Mouse (Mus musculus) midbrain, embryonic 11.5 days (tissue): Measurements from ENCODE around the gene Il27. TPM values are rescaled to one million over a fixed set of nuclear protein-coding genes. Genes with fewer than 3 reads are reported as not detected.

Experiments
- ATAC-seq: fragments of 200-750 bp; cut with Nextera tagmentation; 2 replicates; pipeline ENCODE4 v1.8.0; 2017; ENCODE audit warnings: moderate TSS enrichment, moderate library complexity; ENCODE audit not compliant: low FRiP score
- DNase-seq: peaks from one replicate; pipeline ENCODE4 v3.0.0; 2015; ENCODE audit warnings: low spot score; ENCODE audit errors: missing footprints
- H3K27ac ChIP-seq: fragments of 300-500 bp; sonication (generic); 2 replicates; pipeline ENCODE4 v1.5.1; 2014; ENCODE audit warnings: low read depth, low read length
- H3K27me3 ChIP-seq: fragments of 300-500 bp; sonication (generic); 2 replicates; pipeline ENCODE4 v1.6.1; 2014; ENCODE audit warnings: mild to moderate bottlenecking, low read length, moderate library complexity, mixed read lengths; ENCODE audit not compliant: control insufficient read depth, insufficient read depth
- H3K36me3 ChIP-seq: fragments of 300-500 bp; sonication (generic); 2 replicates; pipeline ENCODE4 v1.6.1; 2014; ENCODE audit warnings: mild to moderate bottlenecking, low read length, moderate library complexity, mixed read lengths; ENCODE audit not compliant: control insufficient read depth, insufficient read depth
- H3K4me1 ChIP-seq: fragments of 300-500 bp; sonication (generic); 2 replicates; pipeline ENCODE4 v1.6.1; 2014; ENCODE audit warnings: low read length; ENCODE audit not compliant: control insufficient read depth, insufficient read depth
- H3K4me2 ChIP-seq: fragments of 300-500 bp; sonication (generic); 2 replicates; pipeline ENCODE4 v1.6.1; 2014; ENCODE audit warnings: mild to moderate bottlenecking, moderate library complexity
- H3K4me3 ChIP-seq: fragments of 300-500 bp; sonication (generic); 2 replicates; pipeline ENCODE4 v1.5.1; 2014; ENCODE audit warnings: low read depth, low read length
- H3K9ac ChIP-seq: fragments of 300-500 bp; sonication (generic); 2 replicates; pipeline ENCODE4 v1.6.1; 2014; ENCODE audit warnings: low read length
- H3K9me3 ChIP-seq: fragments of 300-500 bp; sonication (generic); 2 replicates; pipeline ENCODE4 v1.6.1; 2016; ENCODE audit warnings: low read length; ENCODE audit not compliant: control insufficient read depth
- WGBS: fragments of 180-500 bp; shearing (Covaris S2); extraction: QIAGEN DNeasy Blood & Tissue Kit; methylation state at CpG from one replicate; pipeline ENCODE4 v1.1.7; 2014; 5-methylcytosine and 5-hydroxymethylcytosine counted together
- polyA plus RNA-seq: library from polyadenylated mRNA; unstranded; fragments of >200 nt; fragmentation: Nextera tagmentation; extraction: Ambion mirVana; gene quantifications from 2 replicates; pipeline ENCODE4 v1.2.1, GENCODE M21; 2014

The Il27 gene
- polyA plus RNA-seq, 1 experiment from 2014 or later = not detected

- H3K4me2 ChIP-seq = peak overlapping the region; percentile 30
- no peaks in the 10 kb centered on the region for H3K9me3 ChIP-seq
- no peak overlapping the region for H3K4me3 ChIP-seq
- no peaks in the 10 kb centered on the region for H3K36me3 ChIP-seq
- DNase-seq (peak; percentile 94), ATAC-seq (peak; percentile 61; the same call in 1 of the 2 replicates)
- H3K9ac ChIP-seq = peak overlapping the region; percentile 38
- H3K4me1 ChIP-seq = peaks cover 3% of the 10 kb centered on the region; the same call in 1 of the 2 replicates
- 4% methylated on average over 16 of the region's 16 CpGs for WGBS
- peaks cover 3% of the 10 kb centered on the region; the same call in 1 of the 2 replicates for H3K27me3 ChIP-seq
- H3K27ac ChIP-seq = no peak overlapping the region
Observed at GRCm38 (mm10) chr7:126587779-126588178, 7.0 kb downstream of the Il27 start.

GRCm38 (mm10) chr7:126586839-126587238, 7.9 kb downstream of the Il27 start:
- no peak for ATAC-seq
- peaks cover 3% of the 10 kb centered on the region; the same call in 1 of the 2 replicates for H3K27me3 ChIP-seq
- WGBS = 78% methylated on average over 8 of the region's 8 CpGs
- H3K4me2 ChIP-seq = no peak overlapping the region
- H3K4me1 ChIP-seq = peaks cover 6% of the 10 kb centered on the region
- H3K4me3 ChIP-seq = no peak overlapping the region
- H3K27ac ChIP-seq = no peak overlapping the region
- DNase-seq = no peak
- H3K9me3 ChIP-seq = no peaks in the 10 kb centered on the region
- H3K9ac ChIP-seq = no peak overlapping the region
- H3K36me3 ChIP-seq = no peaks in the 10 kb centered on the region

- peaks cover 6% of the 10 kb centered on the region for H3K4me1 ChIP-seq
- 78% methylated on average over 6 of the region's 6 CpGs for WGBS
- DNase-seq = no peak
- no peak within 1 kb of the TSS for H3K27ac ChIP-seq
- no peaks in the 10 kb centered on the region for H3K36me3 ChIP-seq
- H3K27me3 ChIP-seq = peaks cover 3% of the 10 kb centered on the region; the same call in 1 of the 2 replicates
- no peak for ATAC-seq
- no peak within 1 kb of the TSS for H3K9ac ChIP-seq
- H3K4me2 ChIP-seq = no peak within 1 kb of the TSS
- no peak within 1 kb of the TSS for H3K4me3 ChIP-seq
- H3K9me3 ChIP-seq = no peaks in the 10 kb centered on the region
Observed at GRCm38 (mm10) chr7:126585717-126586116, 9.0 kb downstream of the Il27 start, which contains the start of gene Cln3. Gene Cln3, minus strand, starts transcription at chr7:126585817.

- Histone ChIP-seq H3K27ac (no peak within 1 kb of the TSS), H3K27me3 (peaks cover 3% of the 10 kb centered on the region; the same call in 1 of the 2 replicates), H3K9me3 (no peaks in the 10 kb centered on the region), H3K4me1 (peaks cover 6% of the 10 kb centered on the region), H3K4me3 (no peak within 1 kb of the TSS), H3K9ac (no peak within 1 kb of the TSS; the same call in 1 of the 2 replicates), H3K36me3 (no peaks in the 10 kb centered on the region), H3K4me2 (peak within 1 kb of the TSS; percentile 83)
- 79% methylated on average over 8 of the region's 8 CpGs for WGBS
- no peak for DNase-seq
- ATAC-seq = no peak
Observed at GRCm38 (mm10) chr7:126584506-126584977, 10.2 kb downstream of the Il27 start, which contains the start of gene Apobr. Gene Apobr, plus strand, starts transcription at chr7:126584942.

- Histone ChIP-seq H3K9me3 (no peaks in the 10 kb centered on the region), H3K4me3 (peak overlapping the region; percentile 58), H3K4me1 (peaks cover 6% of the 10 kb centered on the region), H3K4me2 (peak overlapping the region; percentile 83), H3K27ac (no peak overlapping the region), H3K9ac (peak overlapping the region; percentile 69; the same call in 1 of the 2 replicates), H3K27me3 (peaks cover 3% of the 10 kb centered on the region; the same call in 1 of the 2 replicates), H3K36me3 (no peaks in the 10 kb centered on the region)
- ATAC-seq (no peak), DNase-seq (no peak)
- 60% methylated on average over 6 of the region's 6 CpGs for WGBS
Observed at GRCm38 (mm10) chr7:126583761-126584160, 11.0 kb downstream of the Il27 start.

- DNase-seq = peak; percentile 99
Observed at GRCm38 (mm10) chr7:126583251-126583709, 11.5 kb downstream of the Il27 start.

GRCm38 (mm10) chr7:126582759-126583158, 12.0 kb downstream of the Il27 start:
- Histone ChIP-seq H3K4me1 (peaks cover 3% of the 10 kb centered on the region; the same call in 1 of the 2 replicates), H3K27me3 (peaks cover 3% of the 10 kb centered on the region; the same call in 1 of the 2 replicates), H3K27ac (no peak overlapping the region; the same call in 1 of the 2 replicates), H3K4me2 (peak overlapping the region; percentile 83), H3K4me3 (peak overlapping the region; percentile 58), H3K36me3 (no peaks in the 10 kb centered on the region), H3K9me3 (no peaks in the 10 kb centered on the region), H3K9ac (peak overlapping the region; percentile 69)
- DNase-seq (peak; percentile 90), ATAC-seq (peak; percentile 76)
- 2% methylated on average over 20 of the region's 20 CpGs for WGBS

More at GRCm38 (mm10) chr7:126583251-126583709, 11.5 kb downstream of the Il27 start:
- H3K4me3 ChIP-seq = peak overlapping the region; percentile 58
- H3K36me3 ChIP-seq = no peaks in the 10 kb centered on the region
- H3K9me3 ChIP-seq = no peaks in the 10 kb centered on the region
- peaks cover 3% of the 10 kb centered on the region; the same call in 1 of the 2 replicates for H3K27me3 ChIP-seq
- H3K4me1 ChIP-seq = peaks cover 6% of the 10 kb centered on the region
- WGBS = 1% methylated on average over 22 of the region's 22 CpGs
- ATAC-seq = peak; percentile 86
- peak overlapping the region; percentile 75; the same call in 1 of the 2 replicates for H3K27ac ChIP-seq
- peak overlapping the region; percentile 83 for H3K4me2 ChIP-seq
- peak overlapping the region; percentile 69 for H3K9ac ChIP-seq

- no peak overlapping the region for H3K4me2 ChIP-seq
- H3K4me1 ChIP-seq = peaks cover 3% of the 10 kb centered on the region; the same call in 1 of the 2 replicates
- DNase-seq = no peak
- ATAC-seq = no peak
- H3K4me3 ChIP-seq = no peak overlapping the region
- peaks cover 3% of the 10 kb centered on the region; the same call in 1 of the 2 replicates for H3K27me3 ChIP-seq
- no peaks in the 10 kb centered on the region for H3K36me3 ChIP-seq
- no peak overlapping the region for H3K9ac ChIP-seq
- WGBS = 94% methylated on average over 6 of the region's 6 CpGs
- H3K9me3 ChIP-seq = no peaks in the 10 kb centered on the region
- no peak overlapping the region for H3K27ac ChIP-seq
Observed at GRCm38 (mm10) chr7:126581661-126582060, 13.1 kb downstream of the Il27 start.

GRCm38 (mm10) chr7:126579172-126579571, 15.6 kb downstream of the Il27 start:
- no peaks in the 10 kb centered on the region for H3K36me3 ChIP-seq
- no peak overlapping the region for H3K4me2 ChIP-seq
- H3K9ac ChIP-seq = no peak overlapping the region
- H3K27me3 ChIP-seq = no peaks in the 10 kb centered on the region
- peaks cover 3% of the 10 kb centered on the region; the same call in 1 of the 2 replicates for H3K4me1 ChIP-seq
- ATAC-seq (no peak), DNase-seq (peak; percentile 87)
- H3K9me3 ChIP-seq = no peaks in the 10 kb centered on the region
- 64% methylated on average over 8 of the region's 8 CpGs for WGBS
- no peak overlapping the region for H3K4me3 ChIP-seq
- no peak overlapping the region for H3K27ac ChIP-seq
